Mouse (Mus musculus): ENCODE results near the gene Col4a3. TPM values are rescaled to one million over a fixed set of nuclear protein-coding genes. Genes with fewer than 3 reads are reported as not detected.

Gene Col4a3
- total RNA-seq, 2 experiments from 2014 or later = 2.8 to 3.5 TPM

DNA sequence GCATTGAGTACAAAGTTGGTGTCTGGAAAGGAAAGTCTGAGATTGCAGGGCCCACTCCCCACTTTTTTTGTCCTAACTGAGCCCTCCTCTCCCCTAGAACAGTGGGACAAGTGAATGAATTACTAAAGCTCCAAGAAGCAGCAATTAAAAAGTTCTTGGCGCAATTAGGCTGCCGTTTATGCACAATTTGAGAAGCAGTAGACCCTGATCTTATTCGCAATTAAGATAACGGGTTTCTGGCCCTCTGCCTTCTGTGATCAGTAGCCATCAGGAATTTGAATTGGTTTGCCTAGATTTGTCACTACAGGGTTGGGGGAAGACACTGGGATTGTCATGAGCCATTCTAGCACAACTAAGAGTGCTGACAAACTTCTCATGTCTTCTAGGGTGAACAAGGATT, 64.1 kb downstream of the Col4a3 start:
- intact Hi-C loops (cut with DNase I) = no loop called here
- DNase-seq = no peak

DNA sequence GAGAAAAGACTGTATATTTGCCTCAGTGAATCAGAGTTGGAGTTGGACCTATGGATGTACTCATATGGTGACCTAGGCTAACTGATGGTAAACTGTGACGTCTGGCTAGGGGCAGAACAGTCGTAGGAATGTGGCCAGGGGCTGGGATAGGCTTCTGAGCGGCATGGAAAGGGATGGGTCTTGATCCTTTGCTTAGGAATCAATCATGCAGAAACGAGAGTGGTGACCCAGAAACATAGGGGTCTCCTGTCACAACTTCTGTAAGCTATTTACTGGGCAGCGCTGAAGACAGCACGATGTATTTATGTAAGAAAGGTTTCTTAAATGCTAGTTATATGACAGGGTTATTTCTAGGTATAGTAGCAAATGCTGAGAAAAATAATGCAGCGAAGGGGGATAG, 67.3 kb downstream of the Col4a3 start:
- DNase-seq = no peak
- intact Hi-C loops (cut with DNase I) = no loop called here

DNA sequence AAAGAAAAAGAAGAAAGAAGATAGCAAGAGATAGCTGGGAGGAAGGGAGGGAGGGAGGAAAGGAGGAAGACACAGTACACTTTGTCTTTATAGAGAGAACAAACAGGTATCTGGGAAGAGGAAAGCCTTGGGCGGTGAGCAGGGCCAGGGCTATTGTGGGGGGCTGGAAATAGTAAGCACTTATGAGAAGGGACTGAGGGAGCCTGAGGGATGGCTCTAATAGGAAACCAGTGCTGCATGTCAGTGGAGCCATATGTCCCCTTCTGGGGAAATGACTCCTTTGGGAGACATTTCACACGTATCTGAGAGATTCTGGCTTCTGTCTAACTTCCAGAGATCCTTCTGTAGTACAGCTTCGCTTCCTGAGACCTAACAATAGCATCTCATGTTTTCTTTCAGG, 69.7 kb downstream of the Col4a3 start:
- intact Hi-C loops (cut with DNase I) = no loop called here
- no peak for DNase-seq

DNA sequence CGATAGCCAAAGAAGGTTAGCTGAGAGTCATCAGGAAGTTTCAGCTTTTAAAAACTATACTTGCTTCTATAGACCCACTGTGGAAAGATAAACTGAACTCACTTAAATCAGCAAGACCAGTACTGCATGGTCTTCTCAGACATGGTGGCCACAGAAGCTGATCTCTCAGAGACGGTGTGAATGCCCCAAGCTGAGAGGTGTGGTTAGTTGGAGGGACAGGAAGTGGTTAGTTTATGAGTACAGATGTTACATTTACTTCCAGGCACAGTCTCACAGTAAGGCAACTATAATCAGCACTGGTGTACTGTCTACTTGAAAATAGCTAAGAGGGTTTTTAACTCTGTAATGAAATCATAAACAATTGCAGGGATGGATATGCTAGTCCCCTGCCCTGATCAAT, 75.5 kb downstream of the Col4a3 start:
- DNase-seq = no peak
- intact Hi-C loops (cut with DNase I) = no loop called here

DNA sequence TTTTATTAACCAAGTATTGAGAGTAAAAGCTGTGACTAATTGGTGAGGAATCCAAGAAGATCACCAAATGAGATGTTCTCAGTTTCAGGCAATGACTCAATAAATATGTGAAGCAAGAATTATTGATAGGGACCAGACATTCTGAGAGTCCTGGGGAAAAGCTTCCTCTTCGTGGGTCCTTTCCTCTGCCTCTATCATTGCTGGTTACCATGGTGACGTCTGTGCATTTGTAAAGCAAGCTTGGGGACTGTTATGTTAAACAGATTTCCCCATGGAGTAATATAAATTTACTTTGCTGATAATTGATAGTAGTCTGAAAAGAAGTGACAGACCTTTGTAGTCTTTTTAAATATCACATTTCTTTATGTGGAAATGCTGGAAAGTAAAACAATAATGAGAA, 76.8 kb downstream of the Col4a3 start:
- intact Hi-C loops (cut with DNase I) = no loop called here
- DNase-seq = no peak

DNA sequence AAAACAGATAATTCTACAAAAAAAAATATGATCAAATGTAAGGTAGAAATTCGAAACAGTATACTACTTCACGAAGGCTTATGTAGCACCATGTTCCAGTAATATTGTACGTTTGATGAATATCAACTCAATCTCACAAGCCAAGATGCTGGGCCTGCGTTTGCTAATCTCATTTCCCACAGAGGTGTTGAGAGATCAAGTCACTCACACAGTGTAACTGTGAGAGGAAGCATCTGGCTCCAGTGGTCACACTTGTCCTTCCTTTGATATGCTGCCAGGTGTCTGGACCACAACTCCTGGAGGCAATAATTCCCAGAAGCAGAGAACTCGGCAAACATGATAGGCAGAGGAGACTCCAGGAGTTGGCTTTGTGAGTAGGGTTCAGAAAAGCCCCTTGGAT, 99.6 kb downstream of the Col4a3 start:
- intact Hi-C loops (cut with DNase I) = no loop called here
- DNase-seq = no peak

DNA sequence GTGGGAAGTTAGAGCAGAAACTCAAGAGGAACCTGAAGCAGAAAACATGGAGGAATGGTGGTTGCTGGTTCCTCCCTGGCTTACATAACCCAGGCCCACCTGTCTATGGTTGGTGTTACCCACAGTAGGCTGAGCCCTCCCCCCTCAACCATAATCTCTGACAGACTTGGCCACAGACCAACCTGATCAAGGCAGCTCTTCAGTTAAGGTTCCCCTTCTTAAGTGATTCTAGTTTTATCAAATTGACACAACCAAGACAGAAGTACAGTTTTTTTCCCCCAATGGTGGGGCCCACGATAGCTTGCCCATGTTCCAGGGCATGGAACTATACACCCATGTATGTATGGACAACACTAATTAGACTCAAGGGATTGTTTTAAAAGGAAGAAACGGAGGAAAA, 100.1 kb downstream of the Col4a3 start:
- intact Hi-C loops (cut with DNase I) = no loop called here
- DNase-seq = no peak

DNA sequence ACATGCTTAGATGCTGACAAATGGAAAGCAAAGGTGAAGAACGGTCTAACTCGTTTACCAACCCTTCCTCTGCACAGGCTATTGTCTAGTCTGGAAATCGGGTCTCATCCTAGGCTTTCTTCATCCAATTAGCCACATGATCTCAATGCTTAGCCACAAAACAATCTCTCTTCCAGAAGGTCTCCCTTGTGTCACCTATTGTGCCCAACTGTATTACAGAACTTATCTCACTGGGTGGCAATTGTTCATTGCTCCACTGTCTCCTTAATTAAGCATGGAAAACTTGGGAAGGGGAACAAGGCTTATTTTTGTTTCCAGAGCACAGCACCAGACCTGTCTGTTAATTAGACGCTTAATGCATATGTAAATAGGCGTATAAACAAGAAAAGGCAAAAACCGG, 101.2 kb downstream of the Col4a3 start:
- no peak for DNase-seq
- intact Hi-C loops (cut with DNase I) = no loop called here

DNA sequence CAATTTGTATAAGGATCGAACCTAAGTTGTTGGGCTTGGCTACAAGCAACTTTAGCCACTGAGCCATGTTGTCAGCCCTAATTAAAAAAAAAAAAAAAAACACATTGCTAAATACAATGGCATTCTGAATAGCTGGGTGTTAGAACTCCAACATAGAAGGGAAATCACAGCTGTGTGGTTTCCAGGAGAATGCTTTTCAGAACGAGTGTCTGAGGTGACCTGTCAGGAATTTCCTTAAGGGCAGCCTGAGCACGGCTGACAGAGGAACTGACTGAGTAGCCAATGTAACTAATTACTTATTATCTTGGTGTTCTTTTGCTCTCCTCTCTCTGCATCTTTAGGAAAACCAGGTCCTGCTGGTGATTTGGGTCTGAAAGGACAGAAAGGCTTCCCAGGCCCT, 109.2 kb downstream of the Col4a3 start:
- intact Hi-C loops (cut with DNase I) = no loop called here
- DNase-seq = no peak

DNA sequence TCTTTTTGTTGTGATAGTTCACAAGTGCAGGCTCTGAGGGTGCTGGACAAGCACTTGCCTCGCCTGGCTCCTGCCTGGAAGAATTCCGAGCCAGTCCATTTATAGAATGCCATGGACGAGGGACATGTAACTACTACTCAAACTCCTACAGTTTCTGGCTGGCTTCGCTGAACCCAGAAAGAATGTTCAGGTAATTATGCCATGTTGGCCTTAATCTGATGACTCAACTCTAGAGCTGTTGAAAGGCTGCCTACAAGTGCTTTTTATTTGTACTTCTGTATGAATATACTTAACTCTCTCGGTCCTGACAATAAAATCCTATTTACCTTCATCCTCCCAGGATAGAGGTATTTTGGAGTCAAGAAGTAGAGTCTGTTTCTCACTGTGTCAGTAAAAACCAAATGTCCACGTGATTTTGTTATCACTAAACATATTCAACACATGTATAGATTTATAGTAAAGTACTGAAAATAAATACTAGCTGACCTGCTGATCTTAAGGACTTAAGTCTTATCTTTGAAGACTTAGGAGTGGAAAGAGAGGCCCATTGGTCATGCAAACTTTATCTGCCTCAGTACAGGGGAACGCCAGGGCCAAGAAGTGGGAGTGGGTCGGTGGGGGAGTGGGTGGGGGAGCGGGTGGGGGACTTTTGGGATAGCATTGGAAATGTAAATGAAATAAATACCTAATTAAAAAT, 131.2 kb downstream of the Col4a3 start:
- intact Hi-C loops (cut with DNase I) = no loop called here
- DNase-seq = no peak

DNA sequence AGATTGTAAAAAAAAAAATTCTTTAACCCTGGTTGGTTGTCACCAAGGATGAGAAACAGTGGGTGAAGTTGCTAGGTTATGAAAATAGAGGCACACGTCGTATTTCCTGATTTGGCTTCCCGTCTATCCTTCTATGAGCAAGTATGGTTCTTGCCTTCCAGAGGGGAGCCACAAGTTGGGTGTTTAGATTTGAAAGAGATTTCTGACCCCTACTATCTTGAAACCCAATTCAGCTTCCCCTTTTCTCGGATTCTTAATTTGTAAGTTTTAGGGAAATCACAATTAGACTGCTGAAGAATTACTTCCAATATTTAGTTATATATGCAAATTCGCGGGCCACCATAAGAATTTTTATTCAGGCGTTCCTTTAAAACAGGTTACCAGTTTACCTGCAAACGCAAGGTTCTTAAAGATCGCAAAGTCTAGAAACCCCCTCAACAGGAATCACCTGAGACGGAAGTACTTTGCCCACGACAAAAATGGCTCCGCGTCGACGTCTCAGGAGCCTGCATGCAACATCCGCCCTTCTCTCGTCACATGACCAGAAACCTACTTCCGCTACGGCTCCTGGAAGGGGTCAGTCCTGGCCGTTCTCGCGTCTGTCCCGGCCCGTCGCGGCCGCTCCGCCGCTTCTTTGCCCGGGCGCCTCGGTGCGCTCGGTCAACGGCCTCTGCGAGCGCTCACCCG, 137.8 kb downstream of the Col4a3 start, which contains the start of gene Mff:
Gene Mff, plus strand, starts transcription at position 552 of the 687 bp plus-strand sequence.
- intact Hi-C loops (cut with DNase I) = loop anchor here (5.0 to 10.0 kb wide), 2 partner anchors 113 to 410 kb away; partner anchors contain the start of genes Agfg1 and Rhbdd1

DNA sequence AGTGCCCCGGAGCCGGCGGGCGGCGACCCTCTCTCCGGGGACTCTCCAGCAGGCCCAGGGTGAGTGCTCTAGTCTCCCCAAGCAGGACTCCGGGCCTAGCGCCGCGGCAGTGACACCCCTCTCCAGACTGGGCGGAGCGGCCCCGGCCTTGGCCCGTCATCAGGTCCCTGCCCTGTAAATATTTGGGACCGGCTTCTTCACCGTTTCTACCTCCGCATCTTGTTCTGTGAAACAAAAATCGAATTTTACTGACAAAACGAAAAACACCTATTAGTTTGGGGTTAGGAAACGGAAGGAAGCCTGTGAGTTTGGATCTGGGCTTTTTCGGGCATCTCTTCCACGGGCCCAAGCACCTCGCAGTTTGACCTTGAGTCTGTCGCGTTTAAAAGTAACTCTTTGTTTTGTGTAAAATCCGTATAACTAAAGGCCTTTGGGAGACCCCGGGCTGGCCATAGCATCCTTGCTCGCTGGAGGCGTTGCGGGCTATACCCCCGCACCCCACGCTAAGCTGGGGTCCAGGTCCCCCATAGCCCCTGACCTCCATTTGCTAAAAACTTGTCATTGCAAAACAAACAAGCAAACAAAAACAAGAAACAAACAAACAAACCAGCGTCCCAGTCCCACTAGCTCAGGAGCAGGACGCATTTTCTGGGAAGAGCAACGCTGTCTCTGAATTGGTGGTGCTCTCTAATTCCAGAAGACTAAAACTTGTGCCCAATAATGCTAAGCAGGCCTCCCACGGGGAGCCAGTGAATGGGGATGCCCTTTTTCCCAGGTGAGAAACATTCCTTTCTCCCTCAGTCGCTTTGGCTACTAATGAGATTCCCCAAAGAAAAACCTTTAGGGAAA, 138.5 kb downstream of the Col4a3 start:
- no peak for DNase-seq
- intact Hi-C loops (cut with DNase I) = loop anchor here (5.0 to 10.0 kb wide), 2 partner anchors 112 to 410 kb away; partner anchors contain the start of genes Agfg1 and Rhbdd1

More for the DNA sequence above, 137.8 kb downstream of the Col4a3 start, which contains the start of gene Mff:
- DNase-seq = peak; percentile 95

DNA sequence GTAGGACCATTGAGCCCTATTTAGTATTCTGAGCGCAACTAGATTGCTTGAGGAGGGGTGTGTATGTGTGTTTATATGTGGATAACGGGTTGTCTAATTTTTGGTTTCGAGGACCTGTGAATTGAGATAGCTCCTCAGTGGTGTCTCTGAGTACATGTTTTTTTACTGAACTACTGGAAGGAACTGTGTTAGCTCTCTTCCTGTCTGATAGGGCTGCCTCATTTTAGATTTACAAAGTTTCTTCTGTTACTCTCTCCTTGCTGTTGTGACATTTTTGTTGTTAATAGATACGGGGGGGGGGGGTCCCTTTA, 139.1 kb downstream of the Col4a3 start:
- intact Hi-C loops (cut with DNase I) = loop anchor here (5.0 to 10.0 kb wide), 2 partner anchors 111 to 411 kb away; partner anchors contain the start of genes Agfg1 and Rhbdd1

DNA sequence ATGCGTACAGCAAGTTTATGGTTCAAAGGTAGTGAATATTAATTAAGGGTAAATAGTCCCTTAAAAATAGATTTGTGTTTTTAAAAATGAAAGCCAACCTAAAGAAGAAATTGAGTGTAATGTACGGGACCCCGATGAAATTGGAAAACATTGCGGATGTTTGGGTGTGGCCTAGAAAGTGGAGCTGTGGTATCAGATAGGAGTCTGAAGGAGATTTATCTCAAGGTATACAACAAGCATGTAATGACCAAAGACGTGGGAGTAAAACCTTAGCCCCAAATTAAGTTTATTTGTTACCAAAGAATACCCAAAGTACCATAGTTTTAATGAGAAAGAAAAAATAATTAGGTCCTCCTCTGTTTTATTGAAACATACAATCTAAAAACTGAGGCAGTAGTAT, 139.8 kb downstream of the Col4a3 start:
- intact Hi-C loops (cut with DNase I) = loop anchor here (5.0 to 10.0 kb wide), 2 partner anchors 111 to 412 kb away; partner anchors contain the start of genes Agfg1 and Rhbdd1
- DNase-seq = no peak

More for the DNA sequence above, 139.1 kb downstream of the Col4a3 start:
- DNase-seq = no peak

DNA sequence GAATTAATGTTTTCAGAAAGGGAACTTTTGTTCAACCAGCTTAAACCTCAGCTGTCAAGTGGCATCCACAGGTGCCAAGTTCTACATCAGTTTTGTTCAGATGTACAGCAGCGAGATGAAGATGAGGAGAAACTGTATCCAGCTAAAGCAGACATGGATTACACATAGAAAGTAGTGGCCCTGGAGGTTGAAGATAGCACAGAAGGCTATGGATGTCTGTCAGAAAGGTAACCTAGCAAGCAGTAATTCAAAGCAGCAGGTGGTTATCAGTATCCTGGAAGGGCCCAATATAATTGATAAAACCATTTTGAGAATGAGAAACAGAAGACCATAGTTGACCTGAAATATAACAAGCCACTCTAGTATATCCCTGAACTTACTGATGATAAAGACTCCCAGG, 146.6 kb downstream of the Col4a3 start:
- intact Hi-C loops (cut with DNase I) = no loop called here

DNA sequence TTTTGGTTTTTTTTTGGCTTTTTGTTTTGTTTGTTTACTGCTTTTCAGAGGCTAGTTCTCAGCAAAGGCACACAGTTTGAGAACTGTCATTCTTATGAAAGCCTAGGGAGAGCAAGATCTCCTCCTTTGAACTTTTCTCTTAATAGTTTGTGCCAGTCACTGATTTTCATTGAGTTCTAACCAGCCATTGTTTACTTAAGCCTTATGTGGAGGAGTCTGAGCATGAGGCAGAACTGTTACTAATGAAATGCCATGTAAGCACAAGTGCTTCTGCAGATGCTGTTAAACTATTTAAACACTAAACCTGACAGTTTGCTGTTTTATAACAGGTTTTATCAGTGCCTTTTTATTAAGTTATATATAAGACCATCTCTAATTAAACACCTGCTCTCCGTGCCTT, 151.3 kb downstream of the Col4a3 start:
- DNase-seq = no peak
- intact Hi-C loops (cut with DNase I) = no loop called here

More for the DNA sequence above, 146.6 kb downstream of the Col4a3 start:
- no peak for DNase-seq

DNA sequence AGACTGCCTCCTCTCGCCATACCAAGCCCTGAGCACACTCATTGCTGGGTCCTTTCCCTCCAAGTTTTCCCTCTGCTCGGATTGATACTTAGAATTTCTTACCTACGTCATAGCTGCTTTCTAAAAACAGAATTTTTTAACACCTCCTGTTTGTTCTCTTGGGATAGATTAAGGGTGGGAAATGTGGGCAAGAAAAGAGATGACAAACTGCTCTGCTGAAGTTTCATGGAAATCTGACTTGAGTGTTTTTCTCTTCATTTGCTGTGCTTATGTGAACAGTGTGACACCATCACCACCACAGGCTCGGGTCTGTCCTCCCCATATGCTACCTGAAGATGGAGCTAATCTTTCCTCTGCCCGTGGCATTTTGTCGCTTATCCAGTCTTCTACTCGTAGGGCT, 154.8 kb downstream of the Col4a3 start:
- intact Hi-C loops (cut with DNase I) = no loop called here
- no peak for DNase-seq

DNA sequence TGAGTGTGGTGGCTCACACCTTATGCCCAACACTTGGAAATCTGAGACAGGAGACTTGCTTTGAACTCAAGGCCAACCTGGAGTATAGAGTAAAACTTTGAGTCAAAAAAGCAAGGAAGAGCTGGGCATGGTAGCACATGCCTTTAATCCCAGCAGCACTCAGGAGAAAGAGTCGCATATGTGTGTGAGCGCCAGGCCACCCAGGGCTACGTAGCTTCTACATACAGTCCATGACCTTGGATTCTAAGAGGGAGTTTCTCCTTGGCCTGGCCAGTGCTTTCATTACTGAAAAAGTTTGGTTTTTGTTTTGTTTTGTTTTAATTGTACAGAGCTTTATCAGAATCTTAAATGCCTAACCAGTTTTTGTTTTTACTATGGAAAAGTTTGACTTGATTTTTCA, 157.2 kb downstream of the Col4a3 start:
- intact Hi-C loops (cut with DNase I) = no loop called here
- no peak for DNase-seq

DNA sequence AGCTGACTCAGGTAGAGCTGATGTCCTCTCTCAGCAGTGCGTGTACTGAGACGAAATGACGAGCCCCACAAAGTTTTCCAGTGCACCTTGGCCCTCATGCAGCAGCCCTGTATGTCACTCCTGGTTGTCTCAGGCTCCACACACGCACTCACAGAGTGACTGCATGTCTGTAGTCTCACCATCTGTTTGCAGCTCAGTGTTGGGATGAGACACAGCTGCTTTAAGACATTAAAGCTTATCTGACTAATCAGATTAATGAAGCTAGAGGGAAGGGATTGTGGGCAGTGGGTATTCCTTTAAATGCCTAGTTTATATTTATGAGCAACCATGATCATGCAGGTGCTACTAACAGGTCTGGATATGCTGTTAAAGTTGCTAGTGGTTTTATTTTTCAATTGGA, 159.7 kb downstream of the Col4a3 start:
- DNase-seq = no peak
- intact Hi-C loops (cut with DNase I) = no loop called here

DNA sequence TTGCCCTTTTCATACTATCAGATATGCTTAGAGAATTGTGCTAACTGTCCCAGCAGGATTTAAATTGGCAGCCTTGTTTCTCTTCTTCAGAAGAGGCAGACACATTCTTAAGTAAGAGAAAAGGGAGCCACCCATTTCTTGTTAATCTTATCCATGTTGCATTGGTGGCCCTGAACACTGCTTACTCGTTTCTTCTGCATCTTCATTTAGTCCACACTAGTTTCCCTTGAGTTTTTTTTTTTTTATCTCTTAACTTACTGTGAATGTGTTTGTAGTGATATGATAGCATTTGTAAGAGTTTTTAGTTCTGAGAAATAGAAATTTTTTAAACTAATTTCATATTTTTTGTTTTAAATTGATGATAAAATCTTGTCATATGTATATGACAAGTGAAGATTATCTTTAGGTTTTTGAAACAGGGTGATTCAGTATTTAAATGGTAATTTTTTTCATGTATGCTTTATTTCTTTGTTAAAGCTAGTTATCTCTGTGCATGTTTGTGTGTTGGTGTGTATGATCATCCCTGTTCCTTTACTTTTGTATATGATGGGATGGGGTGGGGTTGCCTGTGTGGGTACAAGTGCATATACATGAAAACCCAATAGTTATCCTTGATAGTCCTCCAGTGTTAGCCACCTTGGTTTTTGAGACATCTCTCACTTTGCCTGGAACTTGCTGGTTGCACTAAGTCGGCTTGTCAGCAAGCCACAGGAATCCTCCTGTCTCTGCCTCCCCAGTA, 161.2 kb downstream of the Col4a3 start:
- intact Hi-C loops (cut with DNase I) = no loop called here
- DNase-seq = no peak
